Mouse (Mus musculus) embryonic facial prominence, embryonic 14.5 days (tissue): Measurements from ENCODE around the gene 2310061I04Rik. TPM values are rescaled to one million over a fixed set of nuclear protein-coding genes. Genes with fewer than 3 reads are reported as not detected.

Experiments used
- ATAC-seq: fragments of 200-750 bp; cut with Nextera tagmentation; 2 replicates; pipeline ENCODE4 v1.8.0; 2017; ENCODE audit warnings: low read depth, moderate number of reproducible peaks, moderate TSS enrichment
- DNase-seq: peaks from one replicate; pipeline ENCODE4 v3.0.0-alpha.2; 2015; ENCODE audit warnings: low spot score
- H3K27ac ChIP-seq: fragments of 300-500 bp; sonication (generic); replicated peaks from 2 replicates; pipeline ENCODE4 v1.5.1; 2014; ENCODE audit warnings: low read depth, mild to moderate bottlenecking, low read length, moderate library complexity
- H3K27me3 ChIP-seq: fragments of 300-500 bp; sonication (generic); replicated peaks from 2 replicates; pipeline ENCODE4 v1.6.1; 2014; ENCODE audit warnings: low read length; ENCODE audit not compliant: control insufficient read depth, insufficient read depth
- H3K36me3 ChIP-seq: fragments of 300-500 bp; sonication (generic); 2 replicates; pipeline ENCODE4 v1.6.1; 2014; ENCODE audit warnings: low read length, mixed read lengths; ENCODE audit not compliant: control insufficient read depth, insufficient read depth
- H3K4me1 ChIP-seq: fragments of 300-500 bp; sonication (generic); 2 replicates; pipeline ENCODE4 v1.6.1; 2014; ENCODE audit warnings: antibody characterized with exemption, low read length; ENCODE audit not compliant: control insufficient read depth, insufficient read depth
- H3K4me2 ChIP-seq: fragments of 300-500 bp; sonication (generic); 2 replicates; pipeline ENCODE4 v1.6.1; 2014; ENCODE audit warnings: low read depth, mild to moderate bottlenecking, low read length, moderate library complexity, mixed read lengths
- H3K4me3 ChIP-seq: fragments of 300-500 bp; sonication (generic); 2 replicates; pipeline ENCODE4 v1.5.1; 2014; ENCODE audit warnings: low read depth, mild to moderate bottlenecking, low read length
- H3K9ac ChIP-seq: fragments of 300-500 bp; sonication (generic); 2 replicates; pipeline ENCODE4 v1.6.1; 2014; ENCODE audit warnings: low read depth, mild to moderate bottlenecking, low read length, moderate library complexity, mixed read lengths
- H3K9me3 ChIP-seq: fragments of 300-500 bp; sonication (generic); 2 replicates; pipeline ENCODE4 v1.6.1; 2016; ENCODE audit warnings: low read length; ENCODE audit not compliant: control insufficient read depth
- WGBS: fragments of 180-500 bp; shearing (Covaris S2); extraction: QIAGEN DNeasy Blood & Tissue Kit; methylation state at CpG from one replicate; pipeline ENCODE4 v1.1.7; 2014; 5-methylcytosine and 5-hydroxymethylcytosine counted together
- polyA plus RNA-seq: library from polyadenylated mRNA; unstranded; fragments of >200 nt; fragmentation: Nextera tagmentation; extraction: Ambion mirVana; gene quantifications from 2 replicates; pipeline ENCODE4 v1.2.1, GENCODE M21; 2014

The 2310061I04Rik gene
- polyA plus RNA-seq, 1 experiment from 2014 or later, result 20.5 TPM

GRCm38 (mm10) chr17:35927471-35927870 lies 30.2 kb upstream of the 2310061I04Rik start:
- Histone ChIP-seq H3K4me3 (no peak overlapping the region), H3K9ac (no peak overlapping the region), H3K36me3 (peaks cover 80% of the 10 kb centered on the region), H3K27ac (no peak overlapping the region), H3K27me3 (no peaks in the 10 kb centered on the region), H3K9me3 (no peaks in the 10 kb centered on the region), H3K4me2 (no peak overlapping the region), H3K4me1 (no peaks in the 10 kb centered on the region)
- DNase-seq (no peak), ATAC-seq (no peak)
- WGBS, result 77% methylated on average over 1 of the region's 1 CpGs

GRCm38 (mm10) chr17:35923281-35923680 lies 26.1 kb upstream of the 2310061I04Rik start:
- Histone ChIP-seq H3K9ac (no peak overlapping the region), H3K4me2 (no peak overlapping the region), H3K27me3 (no peaks in the 10 kb centered on the region), H3K9me3 (no peaks in the 10 kb centered on the region), H3K27ac (no peak overlapping the region), H3K36me3 (peaks cover 52% of the 10 kb centered on the region), H3K4me3 (no peak overlapping the region), H3K4me1 (peaks cover 10% of the 10 kb centered on the region)
- ATAC-seq (no peak), DNase-seq (no peak)
- WGBS, result 92% methylated on average over 4 of the region's 4 CpGs

GRCm38 (mm10) chr17:35922566-35922965 lies 25.3 kb upstream of the 2310061I04Rik start:
- DNase-seq, result no peak
- Histone ChIP-seq H3K4me3 (no peak overlapping the region), H3K4me1 (peaks cover 10% of the 10 kb centered on the region), H3K27me3 (no peaks in the 10 kb centered on the region), H3K9me3 (no peaks in the 10 kb centered on the region), H3K9ac (no peak overlapping the region), H3K36me3 (peaks cover 48% of the 10 kb centered on the region), H3K27ac (no peak overlapping the region), H3K4me2 (no peak overlapping the region)
- no peak for ATAC-seq
- WGBS, result 89% methylated on average over 3 of the region's 3 CpGs

- Histone ChIP-seq H3K9ac (no peak overlapping the region), H3K27me3 (no peaks in the 10 kb centered on the region), H3K9me3 (no peaks in the 10 kb centered on the region), H3K27ac (no peak overlapping the region), H3K4me1 (peaks cover 10% of the 10 kb centered on the region), H3K4me3 (no peak overlapping the region), H3K4me2 (no peak overlapping the region; the same call in 1 of the 2 replicates), H3K36me3 (peaks cover 47% of the 10 kb centered on the region)
- WGBS, result 84% methylated on average over 4 of the region's 4 CpGs
- ATAC-seq (no peak), DNase-seq (no peak)
Observed at GRCm38 (mm10) chr17:35921710-35922109, 24.5 kb upstream of the 2310061I04Rik start.

GRCm38 (mm10) chr17:35920862-35921562 lies 23.8 kb upstream of the 2310061I04Rik start:
- no peaks in the 10 kb centered on the region for H3K9me3 ChIP-seq
- ATAC-seq (no peak), DNase-seq (peak; percentile 65)
- no peaks in the 10 kb centered on the region for H3K27me3 ChIP-seq
- H3K36me3 ChIP-seq, result peaks cover 40% of the 10 kb centered on the region
- peak overlapping the region; percentile 39; the same call in 1 of the 2 replicates for H3K27ac ChIP-seq
- no peak overlapping the region for H3K9ac ChIP-seq
- H3K4me1 ChIP-seq, result peaks cover 10% of the 10 kb centered on the region
- WGBS, result 75% methylated on average over 5 of the region's 5 CpGs
- H3K4me3 ChIP-seq, result no peak overlapping the region
- H3K4me2 ChIP-seq, result 0 out of 2 replicates have a peak overlapping the region, but pooled peaks have one; percentile 94

- ATAC-seq, result no peak
- 85% methylated on average over 1 of the region's 1 CpGs for WGBS
- Histone ChIP-seq H3K9ac (0 out of 2 replicates have a peak overlapping the region, but pooled peaks have one; percentile 92), H3K4me3 (no peak overlapping the region), H3K9me3 (no peaks in the 10 kb centered on the region), H3K27me3 (no peaks in the 10 kb centered on the region), H3K27ac (peak overlapping the region; percentile 98; the same call in 1 of the 2 replicates), H3K4me1 (peaks cover 10% of the 10 kb centered on the region), H3K4me2 (peak overlapping the region; percentile 94; the same call in 1 of the 2 replicates), H3K36me3 (peaks cover 35% of the 10 kb centered on the region)
- no peak for DNase-seq
Observed at GRCm38 (mm10) chr17:35920384-35920783, 23.2 kb upstream of the 2310061I04Rik start.

- Histone ChIP-seq H3K36me3 (peaks cover 30% of the 10 kb centered on the region), H3K9ac (peak overlapping the region; percentile 92), H3K27me3 (no peaks in the 10 kb centered on the region), H3K4me3 (peak overlapping the region; percentile 58), H3K4me1 (peaks cover 10% of the 10 kb centered on the region), H3K4me2 (peak overlapping the region; percentile 94), H3K27ac (peak overlapping the region; percentile 98), H3K9me3 (no peaks in the 10 kb centered on the region)
- WGBS, result 42% methylated on average over 6 of the region's 6 CpGs
- ATAC-seq (no peak), DNase-seq (no peak)
Observed at GRCm38 (mm10) chr17:35919864-35920301, 22.7 kb upstream of the 2310061I04Rik start.

GRCm38 (mm10) chr17:35919060-35919715 lies 22.0 kb upstream of the 2310061I04Rik start:
- peaks cover 10% of the 10 kb centered on the region for H3K4me1 ChIP-seq
- DNase-seq (peak; percentile 99), ATAC-seq (peak; percentile 23)
- peak overlapping the region; percentile 58 for H3K4me3 ChIP-seq
- no peaks in the 10 kb centered on the region for H3K27me3 ChIP-seq
- 15% methylated on average over 7 of the region's 7 CpGs for WGBS
- H3K4me2 ChIP-seq, result peak overlapping the region; percentile 94
- H3K9ac ChIP-seq, result peak overlapping the region; percentile 92
- H3K36me3 ChIP-seq, result peaks cover 27% of the 10 kb centered on the region
- H3K27ac ChIP-seq, result peak overlapping the region; percentile 98
- no peaks in the 10 kb centered on the region for H3K9me3 ChIP-seq
